Mouse (Mus musculus) ES-E14 (cell line): ENCODE measurements at regions not wholly inside any gene's neighbourhood (a gene's known extent, or its start where the extent isn't known, plus 50 kb on each side); places are given as distances from the start of the nearest gene placed in this dataset.

Source experiments
- DNase-seq: peaks from one replicate; pipeline ENCODE4 v3.0.0-alpha.2; 2013; ENCODE audit warnings: low read depth, low spot score
- H3K27ac ChIP-seq: 2 replicates; pipeline ENCODE4 v1.5.1; 2012; ENCODE audit warnings: low read depth, mild to moderate bottlenecking, low read length, moderate library complexity, mixed read lengths; ENCODE audit not compliant: poor library complexity, insufficient read depth, severe bottlenecking
- H3K36me3 ChIP-seq: 2 replicates; pipeline ENCODE4 v1.6.1; 2012; ENCODE audit warnings: mild to moderate bottlenecking, low read length, moderate library complexity, mixed read lengths; ENCODE audit not compliant: control insufficient read depth, poor library complexity, insufficient read depth, severe bottlenecking
- H3K4me1 ChIP-seq, 2 experiments: fragments of 150-350 bp in 1 of 2; sonication (generic) in 1 of 2; 2 replicates each; pipeline ENCODE4 v1.6.1; 2012; ENCODE audit warnings: low read length in 2 of 2, mild to moderate bottlenecking in 1 of 2, mixed read lengths in 1 of 2; ENCODE audit not compliant: control insufficient read depth in 2 of 2, insufficient read depth in 2 of 2, poor library complexity in 1 of 2
- H3K4me3 ChIP-seq, 2 experiments: fragments of 150-350 bp in 1 of 2; sonication (generic) in 1 of 2; 2 replicates each; pipeline ENCODE4 v1.5.1; 2012; ENCODE audit warnings: low read length in 2 of 2, low read depth in 1 of 2, mild to moderate bottlenecking in 1 of 2, mixed read lengths in 1 of 2; ENCODE audit not compliant: insufficient read depth in 1 of 2, poor library complexity in 1 of 2, severe bottlenecking in 1 of 2
- H3K9ac ChIP-seq: 2 replicates; pipeline ENCODE4 v1.6.1; 2012; ENCODE audit warnings: low read depth, mild to moderate bottlenecking, low read length, mixed read lengths; ENCODE audit not compliant: poor library complexity, insufficient read depth, severe bottlenecking
- H3K9me3 ChIP-seq: fragments of 150-350 bp; sonication (generic); 2 replicates; pipeline ENCODE4 v1.6.1; 2012; ENCODE audit warnings: low read depth, mild to moderate bottlenecking, low read length; ENCODE audit not compliant: control insufficient read depth, insufficient read depth
- CHD2 ChIP-seq: IDR thresholded peaks from 2 replicates; pipeline ENCODE4 v1.6.1; 2014; ENCODE audit warnings: mild to moderate bottlenecking, low read depth, low read length, inconsistent platforms
- HCFC1 ChIP-seq: IDR thresholded peaks from 2 replicates; pipeline ENCODE4 v1.6.1; 2012; ENCODE audit warnings: low read length, inconsistent platforms, borderline replicate concordance; ENCODE audit not compliant: insufficient read depth
- MAFK ChIP-seq: IDR thresholded peaks from 2 replicates; pipeline ENCODE4 v1.6.1; 2014; ENCODE audit warnings: mild to moderate bottlenecking, low read depth, low read length, inconsistent platforms; ENCODE audit not compliant: insufficient read depth
- ZC3H11A ChIP-seq: IDR thresholded peaks from 2 replicates; pipeline ENCODE4 v1.6.1; 2012; ENCODE audit warnings: low read depth, mild to moderate bottlenecking, inconsistent platforms, low read length, borderline replicate concordance
- ZNF384 ChIP-seq: IDR thresholded peaks from 2 replicates; pipeline ENCODE4 v1.6.1; 2012; ENCODE audit warnings: low read depth, low read length, inconsistent platforms
- in situ Hi-C, 2 experiments: fragments of 600-800 bp; cut with MboI; formaldehyde crosslinking; loops; one replicate each; pipeline ENCODE4 v1.15.1; 2025; ENCODE audit warnings: low sequenced_read_pairs in 2 of 2, inconsistent platforms in 1 of 2; ENCODE audit not compliant: unreplicated experiment in 2 of 2

DNA sequence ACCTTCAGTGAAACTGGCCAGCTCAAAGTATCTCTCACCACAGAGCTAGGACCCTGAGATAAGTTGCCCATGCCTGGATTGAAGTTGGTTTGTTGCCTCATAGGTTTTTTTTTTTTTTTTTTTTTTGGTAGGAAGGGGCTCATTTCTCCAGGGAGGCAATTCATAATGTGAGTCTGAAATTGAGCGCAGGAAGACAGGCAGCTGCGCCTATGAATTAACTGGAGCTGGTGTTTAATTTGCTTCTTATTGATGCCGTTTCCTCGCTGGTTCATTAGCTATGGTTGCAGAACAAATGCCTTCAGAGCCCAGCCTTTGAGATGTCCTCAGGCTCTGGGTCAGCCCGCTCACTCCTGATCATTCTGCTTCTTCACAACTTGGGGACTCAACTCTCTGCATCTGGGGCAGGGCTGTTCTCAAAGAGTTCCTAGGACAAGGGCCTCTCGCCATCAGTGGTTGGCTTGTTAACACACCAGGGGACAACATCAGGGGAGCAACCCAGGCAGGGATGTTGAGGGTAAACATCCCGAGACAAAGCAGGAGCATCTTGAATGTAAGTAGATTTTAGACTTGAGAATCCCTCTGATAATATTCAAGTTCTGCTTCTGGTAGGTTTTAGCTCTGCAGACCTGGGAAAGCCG is 123.3 kb upstream of the Ptprt start:
- no peaks in the 10 kb centered on the region for H3K4me1 ChIP-seq
- no peaks in the 10 kb centered on the region for H3K36me3 ChIP-seq
- H3K9me3 ChIP-seq = no peaks in the 10 kb centered on the region
- H3K27ac ChIP-seq = no peak overlapping the region
- no peak for DNase-seq
- H3K4me3 ChIP-seq = no peak overlapping the region
- TF ChIP-seq ZC3H11A = no peak
- TF ChIP-seq HCFC1 = no peak
- TF ChIP-seq MAFK = no peak
- no peak for TF ChIP-seq ZNF384
- TF ChIP-seq CHD2 = no peak
- H3K9ac ChIP-seq = no peak overlapping the region
- in situ Hi-C loops = no loop called here

DNA sequence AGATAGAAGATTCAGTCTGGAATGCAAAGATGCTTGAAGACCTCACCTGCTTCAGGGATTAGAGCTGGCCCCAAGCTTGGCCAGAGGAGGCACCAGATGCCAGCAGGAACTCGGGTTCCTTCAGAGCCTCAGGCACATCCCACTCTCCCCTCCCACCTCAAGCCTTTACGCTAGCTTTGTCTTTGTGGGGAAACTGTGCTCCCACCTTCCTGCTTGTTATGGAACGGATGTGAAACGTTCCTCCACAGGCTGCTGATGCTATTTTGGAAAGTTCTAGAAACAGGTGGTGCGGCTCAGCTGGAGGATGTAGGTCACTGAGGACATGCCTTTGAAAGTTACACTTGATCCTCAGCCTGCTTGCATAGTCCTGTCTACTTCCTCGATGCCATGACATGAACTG is 120.7 kb upstream of the Ptprt start:
- Histone ChIP-seq H3K4me3 (no peak overlapping the region), H3K27ac (no peak overlapping the region), H3K4me1 (no peaks in the 10 kb centered on the region), H3K9me3 (no peaks in the 10 kb centered on the region), H3K9ac (no peak overlapping the region), H3K36me3 (no peaks in the 10 kb centered on the region)
- no peak for TF ChIP-seq HCFC1
- no peak for TF ChIP-seq ZNF384
- TF ChIP-seq ZC3H11A = no peak
- no peak for TF ChIP-seq CHD2
- no peak for TF ChIP-seq MAFK
- in situ Hi-C loops = no loop called here
- no peak for DNase-seq

DNA sequence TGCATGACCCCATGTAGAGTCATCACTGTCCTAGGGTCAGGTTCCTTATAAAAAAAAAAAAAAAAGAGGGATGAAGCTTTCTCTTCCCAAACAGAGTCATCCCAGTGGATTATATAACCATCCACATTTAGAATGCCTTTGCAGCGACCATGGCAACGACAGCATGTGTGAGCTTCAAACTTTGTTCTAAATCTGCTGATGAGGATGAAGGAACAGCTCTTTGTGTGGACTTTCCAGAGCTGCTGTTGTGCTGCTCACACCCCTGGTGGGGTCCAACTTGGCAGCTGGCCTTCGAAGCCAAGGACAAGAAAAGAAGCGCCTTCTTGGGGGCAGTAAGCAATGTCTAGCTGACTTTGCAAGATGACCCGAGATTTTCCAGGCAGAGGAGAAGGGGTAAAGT is 115.6 kb upstream of the Ptprt start:
- in situ Hi-C loops = no loop called here
- DNase-seq = no peak
- H3K9me3 ChIP-seq = no peaks in the 10 kb centered on the region
- no peak overlapping the region for H3K27ac ChIP-seq
- no peaks in the 10 kb centered on the region for H3K36me3 ChIP-seq
- no peak overlapping the region for H3K4me3 ChIP-seq
- H3K9ac ChIP-seq = no peak overlapping the region
- no peaks in the 10 kb centered on the region for H3K4me1 ChIP-seq
- TF ChIP-seq ZC3H11A (no peak), CHD2 (no peak), ZNF384 (no peak), MAFK (no peak), HCFC1 (no peak)

DNA sequence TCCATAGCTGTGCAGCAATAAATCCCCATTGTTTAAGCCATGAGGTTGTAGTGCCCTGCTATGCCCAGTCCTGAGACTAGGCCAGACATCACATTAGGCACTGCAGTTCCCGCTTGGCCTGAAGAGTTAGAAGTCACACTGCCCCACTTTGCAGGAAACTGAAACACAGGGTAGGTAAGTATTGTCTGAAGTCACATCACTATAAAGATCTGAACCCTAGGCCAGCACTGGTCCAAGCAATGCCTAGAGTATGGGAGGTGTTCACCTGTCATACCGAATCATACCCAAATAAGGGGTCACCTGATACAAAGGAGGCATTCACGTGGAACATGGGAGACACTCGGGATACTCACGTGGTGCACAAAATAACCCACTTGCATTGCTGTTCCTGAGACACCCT is 111.6 kb upstream of the Ptprt start:
- DNase-seq = no peak
- H3K4me3 ChIP-seq = no peak overlapping the region
- H3K4me1 ChIP-seq = no peaks in the 10 kb centered on the region
- no peak for TF ChIP-seq ZC3H11A
- TF ChIP-seq MAFK = no peak
- no peak for TF ChIP-seq HCFC1
- TF ChIP-seq ZNF384 = no peak
- TF ChIP-seq CHD2 = no peak
- H3K9ac ChIP-seq = no peak overlapping the region
- no peaks in the 10 kb centered on the region for H3K36me3 ChIP-seq
- in situ Hi-C loops = no loop called here
- H3K27ac ChIP-seq = no peak overlapping the region
- no peaks in the 10 kb centered on the region for H3K9me3 ChIP-seq
